Mouse (Mus musculus) kidney, adult 11 months (tissue): ENCODE data around the gene Tox2.

Experiments used
- DNase-seq: peaks from one replicate; pipeline ENCODE4 v3.0.0; 2022

The Tox2 gene

DNA sequence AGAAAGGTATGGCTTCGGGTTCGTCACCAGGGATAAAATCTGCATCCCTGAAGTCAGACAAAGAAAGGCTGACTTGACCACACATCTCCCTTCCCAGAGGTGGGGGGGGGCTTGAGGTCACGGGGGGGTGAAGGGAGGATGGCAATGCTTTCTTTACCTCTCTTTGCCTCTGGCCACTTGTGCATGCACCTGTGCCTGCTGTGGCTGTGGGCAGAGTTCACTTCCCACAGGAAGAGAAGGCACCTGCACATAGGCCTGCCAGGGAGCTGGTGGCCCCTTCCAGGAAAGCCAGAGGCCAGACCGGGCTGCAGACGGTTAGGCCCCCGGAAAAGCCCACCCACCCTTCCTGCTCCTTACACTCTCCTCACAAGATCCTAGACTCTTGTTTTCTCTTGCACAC is 128.5 kb downstream of the Tox2 start:
- DNase-seq, result no peak

DNA sequence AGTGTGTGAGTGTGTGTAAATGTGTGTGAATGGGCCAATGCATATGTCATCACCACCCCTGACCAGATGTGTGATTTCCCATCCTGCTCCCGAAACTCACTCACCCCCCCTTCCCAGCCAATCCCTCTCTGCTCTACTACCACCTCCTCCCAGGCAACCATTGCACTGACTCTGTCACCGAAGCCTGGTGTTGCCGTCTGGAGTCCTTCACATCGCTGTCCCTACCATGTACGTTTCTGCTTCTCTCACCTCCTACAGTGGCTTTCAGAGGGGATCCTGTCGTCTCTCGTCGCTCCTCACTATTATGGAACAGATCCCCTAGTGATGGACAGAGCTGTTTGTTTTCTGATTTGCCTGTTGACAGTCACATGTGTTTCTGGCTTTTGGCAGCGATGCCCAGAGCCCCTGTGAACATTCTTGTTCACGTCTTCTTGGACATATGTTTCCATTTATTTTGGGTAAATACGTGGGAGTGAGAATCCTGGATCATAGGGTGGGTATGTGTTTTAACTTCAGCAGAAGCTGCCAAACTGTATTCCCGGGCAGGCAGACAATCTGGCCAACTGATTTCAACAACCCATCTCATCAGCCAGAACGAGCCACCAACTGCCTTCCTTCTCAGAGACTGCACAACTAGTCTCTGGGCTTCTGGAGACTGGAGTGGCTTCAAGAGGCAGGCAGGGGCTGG is 129.6 kb downstream of the Tox2 start:
- DNase-seq, result no peak

DNA sequence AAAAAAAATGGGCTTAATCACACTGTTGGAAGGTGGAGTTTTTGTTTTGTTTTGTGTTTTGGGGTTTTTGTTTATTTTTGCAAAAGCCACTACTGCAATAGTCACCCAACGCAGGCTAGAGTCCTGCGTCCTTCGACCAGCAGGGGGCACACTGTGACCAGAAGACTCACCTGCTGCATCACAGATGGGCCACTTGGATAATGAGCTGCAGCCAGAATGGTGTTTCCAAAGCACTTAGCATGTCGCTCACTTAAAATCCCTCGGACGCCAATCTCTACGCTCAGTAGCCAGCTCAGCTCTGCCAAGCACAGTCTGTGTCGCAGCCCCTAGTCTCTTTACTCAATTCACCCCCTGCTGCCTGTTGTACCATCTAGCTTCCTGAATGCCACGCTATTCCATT is 137.3 kb downstream of the Tox2 start:
- peak; percentile 15 for DNase-seq

DNA sequence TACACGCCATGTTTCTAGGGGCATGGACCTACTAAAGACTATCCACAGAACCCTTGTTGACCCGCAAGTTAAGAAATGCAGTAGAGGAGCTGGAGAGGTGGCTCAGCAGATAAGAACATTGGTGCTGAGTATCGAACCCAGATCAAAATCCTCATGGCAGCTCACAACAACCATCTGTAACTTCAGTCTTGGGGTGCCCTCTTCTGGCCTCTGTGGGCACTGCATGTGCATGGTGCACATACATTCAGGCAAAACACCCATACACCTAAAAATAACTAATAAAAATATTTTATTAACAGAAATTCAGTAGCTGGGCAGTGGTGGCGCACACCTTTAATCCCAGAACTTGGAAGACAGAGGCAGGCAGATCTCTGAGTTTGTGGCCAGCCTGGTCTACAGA is 140.7 kb downstream of the Tox2 start:
- no peak for DNase-seq

DNA sequence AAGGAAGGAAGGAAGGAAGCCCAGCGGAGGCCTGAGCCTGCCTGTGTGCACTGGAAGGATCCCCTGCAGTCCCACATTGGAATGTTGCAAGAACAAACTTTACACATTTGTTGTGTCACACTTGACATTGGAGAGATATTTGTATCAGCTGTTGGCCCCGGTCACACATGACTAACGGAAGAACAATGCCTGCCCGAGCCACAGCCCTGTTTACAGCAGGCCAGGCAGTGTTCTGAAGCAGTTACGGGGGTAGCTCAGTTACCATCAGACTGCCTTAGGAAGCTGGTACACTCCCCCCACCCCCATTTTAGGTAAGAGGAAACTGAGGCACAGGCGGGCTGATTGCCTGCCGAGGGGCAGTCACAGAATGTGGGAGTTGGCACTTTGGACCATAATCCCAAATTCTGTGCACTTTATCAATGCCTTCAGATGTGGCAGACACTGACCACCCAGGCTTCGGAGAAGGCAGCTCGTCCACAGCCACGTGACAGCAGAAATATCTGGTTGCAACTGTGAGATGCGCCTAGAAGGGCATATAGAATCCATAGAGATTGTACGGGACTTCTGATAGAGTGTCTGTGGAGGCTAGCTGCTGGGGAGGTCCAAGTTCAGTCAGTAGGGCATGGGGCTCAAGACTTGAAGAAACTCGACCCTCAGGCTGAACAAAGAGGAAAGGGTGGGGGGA is 142.2 kb downstream of the Tox2 start:
- DNase-seq, result no peak

DNA sequence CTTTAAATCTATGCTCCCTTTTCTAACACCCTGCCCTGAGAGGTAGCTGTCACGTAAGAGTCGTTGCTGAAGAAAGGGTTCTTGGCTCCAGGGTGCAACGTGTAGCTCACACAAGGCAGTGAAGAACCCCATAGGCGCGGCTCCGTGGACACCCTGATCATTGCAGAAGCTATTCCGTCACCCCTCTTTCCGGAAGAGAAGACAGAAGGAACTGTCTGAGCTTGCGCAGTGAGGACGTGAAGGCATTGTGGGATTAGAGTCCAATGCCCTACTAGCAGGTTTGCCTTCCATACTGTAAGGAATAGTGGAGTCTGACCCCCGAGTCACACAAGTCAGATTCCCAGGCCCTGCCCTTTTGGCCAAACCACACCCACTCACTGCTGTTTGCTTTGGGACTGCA is 143.6 kb downstream of the Tox2 start:
- no peak for DNase-seq

DNA sequence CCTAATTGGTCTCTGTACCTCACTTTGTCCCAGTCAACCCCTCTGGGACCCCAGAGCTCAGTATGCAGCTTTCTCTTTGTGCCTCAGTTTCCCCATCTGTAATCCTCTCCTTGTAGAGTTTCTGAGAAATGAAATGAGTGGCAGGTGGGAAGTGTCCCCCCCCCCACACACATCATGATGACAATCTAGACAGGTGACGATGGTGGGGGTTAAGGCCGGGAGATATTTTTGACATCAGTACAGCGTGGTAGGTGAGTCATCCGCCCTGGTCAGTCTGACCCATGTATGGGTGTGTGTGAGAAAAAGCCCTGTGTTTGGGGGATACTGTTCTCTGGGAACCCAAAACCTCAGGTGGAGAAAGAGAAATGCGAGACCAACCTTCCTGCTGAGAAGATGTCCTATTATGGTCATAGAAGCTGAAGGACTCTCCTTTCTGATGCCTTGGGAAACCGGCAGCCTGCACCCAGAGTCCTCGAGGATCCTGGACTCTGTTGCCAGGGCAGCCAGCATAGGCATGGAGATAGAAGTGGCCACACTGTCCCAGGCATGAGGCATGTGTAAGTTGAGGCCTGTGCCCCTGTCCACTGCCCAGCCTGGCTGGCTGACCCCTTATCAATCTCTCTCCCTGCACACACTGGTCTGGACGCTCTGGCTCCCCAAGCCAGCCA is 144.7 kb downstream of the Tox2 start:
- DNase-seq, result no peak

DNA sequence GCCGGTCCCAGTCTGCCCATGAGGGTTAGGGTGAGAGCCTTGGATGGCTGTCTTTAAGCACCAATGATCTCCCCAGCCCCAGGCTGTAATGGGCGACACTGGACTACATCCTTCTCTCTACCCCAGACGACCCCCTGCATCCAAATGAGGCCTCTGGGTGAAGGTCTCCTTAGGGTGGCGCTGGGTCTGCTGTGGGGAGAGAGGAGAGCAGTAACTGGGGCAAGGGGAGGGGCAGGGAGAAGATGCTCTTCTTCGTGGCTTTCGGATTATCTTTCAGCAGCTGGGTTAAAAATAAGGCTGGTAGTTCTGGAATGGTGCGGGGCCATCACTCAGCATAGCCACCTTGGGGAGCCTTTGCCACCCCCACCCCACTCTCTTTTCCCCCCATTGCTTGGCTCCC is 145.8 kb downstream of the Tox2 start:
- DNase-seq, result no peak

DNA sequence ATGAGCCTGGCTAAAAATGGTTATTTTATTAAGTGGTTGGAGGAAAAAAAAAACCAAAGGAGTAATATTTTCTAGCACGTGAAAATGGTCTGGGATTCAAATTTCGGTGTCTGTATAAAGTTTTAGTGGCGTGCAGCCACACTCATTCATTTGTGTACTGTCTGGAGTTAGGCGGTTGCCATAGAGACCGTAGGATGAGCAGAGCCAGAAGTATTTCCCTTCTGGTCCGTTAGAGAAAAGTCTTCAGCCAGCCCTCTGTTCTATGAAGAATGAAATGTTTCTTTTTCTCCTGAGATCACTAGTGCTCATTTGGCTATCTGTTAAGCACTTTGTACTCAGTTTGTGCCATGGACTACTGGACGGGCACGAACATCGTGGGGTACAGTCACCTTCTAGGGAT is 146.5 kb downstream of the Tox2 start:
- DNase-seq, result no peak

DNA sequence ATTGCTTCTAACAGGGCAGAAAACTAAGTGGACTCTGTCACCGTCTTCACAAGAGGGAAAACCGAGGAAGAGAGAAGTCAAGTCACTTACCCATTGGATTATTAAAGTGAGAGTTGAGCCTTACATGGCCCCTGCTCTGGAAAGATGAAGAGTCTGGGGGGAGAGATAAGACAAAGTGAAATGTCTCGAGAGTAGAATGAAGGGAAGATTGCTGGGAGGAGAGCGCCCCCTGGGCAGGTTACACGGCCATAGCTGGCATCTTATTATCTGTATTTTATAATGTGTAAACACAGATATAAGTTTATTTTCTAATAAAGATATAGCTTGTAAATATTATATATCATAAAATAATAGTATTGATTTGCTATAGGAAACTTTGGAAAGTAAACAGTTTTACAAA is 147.5 kb downstream of the Tox2 start:
- DNase-seq, result no peak

DNA sequence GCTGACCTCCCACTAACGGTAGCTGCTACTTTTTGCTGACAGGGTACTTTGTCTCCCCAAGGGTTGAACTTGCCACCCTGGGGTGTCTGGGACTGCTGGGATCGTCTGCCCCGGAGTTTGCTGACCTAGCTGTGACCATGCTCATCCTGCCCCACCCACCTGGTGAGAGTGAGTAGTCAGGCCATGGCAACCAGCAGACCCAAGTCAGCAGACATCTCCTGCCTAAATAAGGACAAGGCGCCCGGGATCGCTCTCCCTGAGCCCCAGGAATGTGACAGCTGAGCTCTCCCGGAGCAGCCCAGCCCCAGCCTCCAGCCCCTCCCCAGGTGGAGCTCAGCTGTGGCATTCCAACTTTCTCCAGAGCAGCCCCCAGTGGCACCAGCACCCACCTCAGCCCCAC is 150.8 kb downstream of the Tox2 start:
- DNase-seq, result no peak

DNA sequence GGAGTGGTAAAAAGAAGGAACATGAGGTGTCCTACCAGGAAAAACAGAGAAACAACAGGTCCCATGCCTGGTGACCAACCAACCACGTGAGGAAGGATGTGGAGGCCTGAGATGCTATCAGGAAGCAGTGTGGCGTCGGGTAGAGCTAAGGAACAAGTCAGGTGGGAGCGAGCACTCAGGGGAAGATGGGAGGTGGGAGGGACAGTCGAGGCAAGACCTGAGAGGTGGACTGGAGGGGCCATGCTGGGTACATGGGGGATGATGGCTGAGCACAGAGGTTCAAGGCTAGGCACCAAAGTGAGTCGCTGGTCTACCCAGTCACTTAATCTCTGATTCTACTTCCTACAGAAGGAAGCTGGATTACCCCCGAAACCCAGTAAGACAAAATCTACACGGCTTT is 152.7 kb downstream of the Tox2 start:
- no peak for DNase-seq

DNA sequence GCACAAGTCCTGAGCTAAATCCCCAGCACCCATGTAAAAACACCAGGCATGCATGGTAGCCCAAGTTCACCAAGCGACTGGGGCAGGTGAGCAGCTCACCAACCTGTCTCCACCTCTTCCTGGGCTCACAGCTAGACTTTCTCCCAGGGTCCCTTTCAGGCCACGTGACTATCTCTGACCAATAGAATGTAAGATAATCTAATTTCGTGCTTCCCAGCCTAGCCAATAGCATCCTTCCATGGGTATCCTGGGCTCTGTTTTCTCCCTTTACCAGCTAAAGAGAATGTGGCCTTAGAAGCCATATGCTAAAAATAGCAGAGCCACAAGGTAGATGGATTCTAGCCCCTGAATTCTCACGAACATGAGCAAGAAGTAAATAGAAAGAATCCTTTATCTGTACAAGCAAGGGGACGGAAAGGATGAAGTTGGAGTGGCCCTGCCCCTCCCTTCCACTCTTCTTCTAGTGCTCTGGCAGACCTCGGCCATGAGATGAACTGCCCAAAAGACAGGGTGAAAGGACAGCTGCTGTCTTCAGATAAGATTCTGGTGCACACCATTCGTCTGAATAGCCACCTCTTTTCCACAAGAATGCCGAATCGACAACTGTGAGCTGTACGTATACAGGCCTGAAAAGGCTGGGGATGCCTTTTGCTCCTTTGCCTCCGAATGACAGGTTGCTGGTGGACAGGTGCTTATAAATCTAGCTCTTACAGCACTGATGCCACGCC is 153.4 kb downstream of the Tox2 start:
- DNase-seq, result no peak

DNA sequence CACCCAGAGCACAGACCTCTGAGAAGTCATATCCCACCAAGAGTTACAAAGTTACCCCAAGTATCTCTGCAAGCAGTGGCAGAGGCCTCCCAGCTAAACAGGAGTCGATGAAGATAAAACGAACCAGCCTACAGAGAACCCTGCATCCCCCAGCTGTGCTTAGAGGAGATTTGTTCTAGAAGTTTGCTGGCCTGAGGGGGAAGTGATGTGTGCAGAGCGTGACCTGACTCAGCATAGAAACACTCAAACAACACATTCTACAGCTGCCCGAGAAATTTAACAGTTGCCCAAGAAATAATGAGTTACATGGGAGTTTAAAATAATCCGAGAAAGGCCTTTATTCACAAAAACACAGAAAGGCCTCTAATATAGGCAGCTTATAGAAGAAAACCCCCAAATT is 155.7 kb downstream of the Tox2 start:
- no peak for DNase-seq

DNA sequence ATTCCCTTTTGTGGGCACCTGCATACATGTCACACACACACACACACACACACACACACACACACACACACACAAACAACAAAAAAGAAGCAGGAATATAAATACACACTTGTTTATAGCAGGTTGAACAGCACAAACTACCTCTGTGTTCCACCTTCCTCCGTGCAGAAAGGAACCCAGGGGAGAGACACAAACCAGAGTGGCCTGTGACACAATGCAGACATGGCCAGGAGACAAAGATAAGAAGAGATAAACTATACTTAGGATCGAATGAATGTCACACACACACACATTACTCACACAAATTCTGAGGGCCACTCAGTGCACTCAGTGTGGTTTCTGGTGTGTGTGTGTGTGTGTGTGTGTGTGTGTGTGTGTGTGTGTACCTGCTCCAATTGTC is 156.3 kb downstream of the Tox2 start:
- DNase-seq, result no peak

DNA sequence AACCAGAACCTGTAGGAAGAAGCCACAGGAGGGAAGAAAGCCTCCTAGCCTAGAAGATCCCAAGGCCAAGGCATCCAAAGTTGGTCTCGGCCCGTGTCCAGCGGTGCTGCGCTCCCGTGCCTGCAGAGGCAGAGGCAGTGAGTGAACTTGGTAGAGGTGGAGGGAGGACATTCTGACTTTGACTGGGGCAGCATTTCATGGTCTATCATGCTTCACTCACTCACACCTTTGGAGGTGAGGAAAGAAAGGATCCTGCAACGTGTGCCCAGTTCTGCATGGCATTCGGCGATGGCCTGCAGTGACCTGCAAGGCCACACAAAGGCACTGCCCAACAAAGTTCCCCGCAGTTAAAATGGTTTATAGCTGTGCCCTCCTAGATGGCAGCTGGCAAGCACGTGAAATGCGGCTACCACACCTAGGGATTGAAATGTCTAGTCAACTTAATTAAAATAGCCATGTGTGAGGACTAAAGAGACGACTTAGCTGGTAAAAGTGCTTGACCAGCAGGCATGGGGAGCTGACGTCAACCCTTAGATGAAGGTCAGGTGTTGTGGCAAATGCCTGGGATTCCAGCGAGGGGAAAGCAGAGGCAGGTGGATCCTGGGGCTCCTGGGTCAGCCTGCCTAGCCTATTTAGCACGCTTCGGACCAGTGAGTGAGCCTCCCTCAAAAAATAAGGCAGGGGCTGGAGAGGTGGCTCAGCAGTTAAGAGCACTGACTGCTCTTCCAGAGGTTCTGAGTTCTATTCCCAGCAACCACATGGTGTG is 158.1 kb downstream of the Tox2 start:
- peak; percentile 12 for DNase-seq

DNA sequence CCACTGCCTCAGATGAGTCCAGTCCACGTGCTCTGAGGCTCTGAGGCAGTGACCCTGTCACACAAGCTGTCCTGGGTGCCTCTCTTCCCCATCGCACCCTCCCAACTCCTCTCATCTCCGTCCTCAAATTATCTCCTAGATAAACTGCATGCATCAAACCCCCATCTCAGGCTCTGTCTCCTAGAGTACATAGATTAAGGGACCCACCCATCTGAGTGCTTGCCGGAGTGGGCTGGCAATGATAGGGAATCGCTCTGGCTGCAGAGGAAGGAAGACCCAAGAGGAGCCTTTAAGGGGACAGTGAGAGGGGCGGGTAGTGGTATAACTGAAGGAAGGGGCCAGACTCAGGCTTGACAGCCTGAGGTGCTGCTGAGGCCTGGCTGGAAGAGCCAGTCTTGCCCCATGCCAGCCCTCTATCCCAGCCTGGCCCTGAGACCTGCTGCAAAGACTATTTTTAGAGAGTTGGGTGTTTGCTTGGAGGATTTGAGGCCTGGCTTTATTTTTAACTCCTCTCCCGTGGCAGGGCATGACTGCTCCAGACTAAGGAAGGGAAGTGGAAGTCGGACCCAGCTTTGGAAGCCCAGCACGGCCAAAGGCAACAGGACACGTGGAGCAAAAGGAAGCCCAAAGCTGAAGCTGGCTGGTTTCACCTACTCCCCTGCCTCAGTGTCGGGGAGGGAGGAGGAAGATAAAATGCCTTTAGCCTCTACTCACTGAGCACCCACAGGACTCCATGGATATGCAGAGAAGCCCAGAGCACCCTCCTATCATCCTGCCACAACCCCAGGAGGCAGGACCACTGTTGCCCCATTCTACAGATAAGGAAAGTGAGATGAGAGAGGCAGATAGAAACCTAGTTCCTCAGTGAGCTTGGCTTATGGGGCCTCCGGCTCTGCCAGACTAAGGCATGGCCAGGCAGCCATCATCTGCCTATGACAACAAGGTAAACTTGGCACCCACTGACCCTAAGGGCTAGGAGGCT is 160.3 kb downstream of the Tox2 start:
- DNase-seq, result no peak

DNA sequence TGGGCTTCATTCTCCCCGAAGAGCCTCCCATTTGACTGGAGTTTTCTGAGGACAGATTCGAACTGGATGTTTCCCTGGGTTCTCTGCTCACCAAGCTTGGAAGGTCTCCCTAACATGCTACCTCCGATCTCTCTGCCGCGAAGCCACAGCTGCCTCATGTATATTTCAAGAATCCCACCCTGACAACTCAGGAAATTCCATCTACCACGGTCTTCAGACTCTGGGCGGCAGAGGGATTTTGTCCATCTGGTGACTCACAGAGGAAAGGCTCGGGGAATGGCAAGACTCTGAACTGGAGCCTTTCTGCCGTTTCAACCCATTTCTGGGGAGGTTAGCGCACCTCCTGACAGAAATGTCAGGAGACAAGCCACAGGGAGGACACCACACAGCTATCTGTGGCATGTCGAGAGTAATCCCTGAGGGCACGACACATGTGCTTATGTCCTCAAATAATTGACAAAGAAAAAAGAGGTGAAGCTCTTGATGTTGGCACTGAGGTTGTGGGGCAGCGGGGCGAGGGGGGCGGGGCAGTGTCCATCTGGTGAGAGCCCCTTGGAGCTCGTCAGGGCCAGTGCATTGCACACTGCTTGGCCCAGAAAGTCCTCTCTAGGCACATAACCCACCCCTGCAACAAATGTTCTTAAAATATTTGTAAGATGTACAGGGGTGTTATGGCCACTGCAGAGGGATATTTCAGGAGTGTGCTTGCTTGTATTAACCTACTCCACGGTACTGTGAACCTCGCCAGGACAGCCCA is 162.0 kb downstream of the Tox2 start:
- DNase-seq, result no peak

DNA sequence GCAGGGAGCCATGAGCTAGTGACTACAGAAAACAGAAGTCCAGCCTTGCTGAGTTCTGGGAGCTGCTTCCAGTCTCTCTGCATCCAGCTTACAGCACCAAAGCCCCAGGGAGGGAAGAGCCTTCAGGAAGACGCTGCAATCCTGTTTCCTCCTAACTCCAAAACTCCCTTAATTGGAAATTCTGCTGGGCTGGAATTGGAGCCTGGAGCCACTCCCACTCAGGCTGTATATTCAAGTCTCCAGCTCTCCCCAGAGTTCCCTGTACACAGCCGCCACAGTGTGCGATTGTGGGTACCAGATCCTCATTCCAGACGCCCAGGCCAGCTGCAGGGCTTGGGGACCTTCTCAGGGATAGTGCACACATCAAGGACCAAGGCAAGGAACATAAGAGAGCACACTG is 167.2 kb downstream of the Tox2 start:
- no peak for DNase-seq

DNA sequence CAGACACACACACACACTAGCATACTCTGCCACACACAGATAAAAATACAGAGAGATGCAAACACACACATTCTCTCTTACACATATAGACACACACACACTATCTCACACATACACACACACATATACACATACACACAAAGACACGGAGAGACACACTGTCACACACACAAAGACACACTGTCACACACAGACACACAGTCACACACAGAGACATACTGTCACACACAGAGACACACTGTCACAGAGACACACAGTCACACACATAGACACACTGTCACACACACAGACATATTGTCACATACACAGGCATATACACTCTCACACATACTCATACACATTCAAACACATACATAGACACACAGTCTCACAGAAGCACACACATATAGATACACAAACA is 169.7 kb downstream of the Tox2 start:
- DNase-seq, result no peak
